Mouse (Mus musculus): ENCODE results near the gene Nadk2. TPM values are rescaled to one million over a fixed set of nuclear protein-coding genes. Genes with fewer than 3 reads are reported as not detected.

The Nadk2 gene
- polyA plus RNA-seq, 1 experiment from 2014 or later = 44.6 TPM

GRCm38 (mm10) chr15:9081294-9081693 lies 10.2 kb downstream of the Nadk2 start:
- DNase-seq (ENCODE audit: low spot score) (no peak), ATAC-seq (replicated peaks; ENCODE audit: low FRiP score, low TSS enrichment, low read depth) (no peak)
- Histone ChIP-seq H3K4me1 (replicated peaks; ENCODE audit: control insufficient read depth, insufficient read depth, low read length) (peaks cover 18% of the 10 kb centered on the region), H3K36me3 (ENCODE audit: control insufficient read depth, insufficient read depth, low read length) (peaks cover 7% of the 10 kb centered on the region; the same call in 1 of the 2 replicates), H3K9me3 (ENCODE audit: control insufficient read depth, low read length) (no peaks in the 10 kb centered on the region), H3K4me2 (ENCODE audit: low read length) (no peak overlapping the region), H3K27me3 (replicated peaks; ENCODE audit: control insufficient read depth, insufficient read depth, low read length) (no peaks in the 10 kb centered on the region), H3K27ac (ENCODE audit: low read depth) (no peak overlapping the region), H3K4me3 (ENCODE audit: low read depth, low read length) (no peak overlapping the region), H3K9ac (ENCODE audit: low read length) (no peak overlapping the region)
- WGBS = 68% methylated on average over 3 of the region's 3 CpGs

DNA sequence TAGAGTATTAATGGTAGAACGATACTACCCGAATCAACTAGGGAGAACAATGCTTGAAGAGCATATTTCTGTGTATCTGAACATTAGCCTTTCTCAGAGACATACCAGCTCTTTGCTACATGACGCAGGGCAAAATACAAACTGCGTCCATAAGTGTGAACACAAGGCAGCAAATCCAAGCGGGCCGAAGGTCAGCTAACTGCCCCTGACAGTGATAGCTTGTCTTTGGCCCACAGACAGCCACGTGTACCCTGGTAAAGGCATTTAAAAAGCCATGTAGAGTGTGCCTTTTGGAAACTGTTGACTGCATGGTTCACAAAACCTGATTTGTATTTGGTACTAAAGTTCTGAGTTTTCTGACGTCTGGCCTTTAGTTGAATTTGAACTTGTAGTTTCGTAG lies 11.7 kb downstream of the Nadk2 start:
- ATAC-seq (replicated peaks; ENCODE audit: low FRiP score, low TSS enrichment, low read depth) = no peak
- no peak for DNase-seq (ENCODE audit: low spot score)
- no peak overlapping the region for H3K27ac ChIP-seq (ENCODE audit: low read depth)

GRCm38 (mm10) chr15:9086813-9087212 lies 15.8 kb downstream of the Nadk2 start:
- WGBS = 74% methylated on average over 11 of the region's 11 CpGs
- Histone ChIP-seq H3K27me3 (replicated peaks; ENCODE audit: control insufficient read depth, insufficient read depth, low read length) (no peaks in the 10 kb centered on the region), H3K4me3 (ENCODE audit: low read depth, low read length) (no peak overlapping the region), H3K4me1 (replicated peaks; ENCODE audit: control insufficient read depth, insufficient read depth, low read length) (peaks cover 3% of the 10 kb centered on the region; the same call in 1 of the 2 replicates), H3K9me3 (ENCODE audit: control insufficient read depth, low read length) (no peaks in the 10 kb centered on the region), H3K9ac (ENCODE audit: low read length) (no peak overlapping the region), H3K36me3 (ENCODE audit: control insufficient read depth, insufficient read depth, low read length) (peaks cover 25% of the 10 kb centered on the region), H3K27ac (ENCODE audit: low read depth) (no peak overlapping the region), H3K4me2 (ENCODE audit: low read length) (no peak overlapping the region)
- no peak for DNase-seq (ENCODE audit: low spot score)
- ATAC-seq (replicated peaks; ENCODE audit: low FRiP score, low TSS enrichment, low read depth) = no peak

More for the DNA sequence above, 11.7 kb downstream of the Nadk2 start:
- H3K4me1 ChIP-seq (replicated peaks; ENCODE audit: control insufficient read depth, insufficient read depth, low read length) = peaks cover 16% of the 10 kb centered on the region
- H3K27me3 ChIP-seq (replicated peaks; ENCODE audit: control insufficient read depth, insufficient read depth, low read length) = no peaks in the 10 kb centered on the region
- H3K9me3 ChIP-seq (ENCODE audit: control insufficient read depth, low read length) = no peaks in the 10 kb centered on the region
- 78% methylated on average over 9 of the region's 9 CpGs for WGBS
- H3K4me3 ChIP-seq (ENCODE audit: low read depth, low read length) = no peak overlapping the region
- no peak overlapping the region for H3K9ac ChIP-seq (ENCODE audit: low read length)
- H3K4me2 ChIP-seq (ENCODE audit: low read length) = no peak overlapping the region
- peaks cover 11% of the 10 kb centered on the region for H3K36me3 ChIP-seq (ENCODE audit: control insufficient read depth, insufficient read depth, low read length)

- Histone ChIP-seq H3K9me3 (ENCODE audit: control insufficient read depth, low read length) (no peaks in the 10 kb centered on the region), H3K36me3 (ENCODE audit: control insufficient read depth, insufficient read depth, low read length) (peaks cover 27% of the 10 kb centered on the region), H3K4me1 (replicated peaks; ENCODE audit: control insufficient read depth, insufficient read depth, low read length) (peaks cover 3% of the 10 kb centered on the region; the same call in 1 of the 2 replicates), H3K27ac (ENCODE audit: low read depth) (no peak overlapping the region), H3K4me3 (ENCODE audit: low read depth, low read length) (no peak overlapping the region), H3K4me2 (ENCODE audit: low read length) (no peak overlapping the region), H3K27me3 (replicated peaks; ENCODE audit: control insufficient read depth, insufficient read depth, low read length) (no peaks in the 10 kb centered on the region), H3K9ac (ENCODE audit: low read length) (no peak overlapping the region)
- WGBS = 84% methylated on average over 5 of the region's 5 CpGs
- DNase-seq (ENCODE audit: low spot score) (no peak), ATAC-seq (replicated peaks; ENCODE audit: low FRiP score, low TSS enrichment, low read depth) (no peak)
Observed at GRCm38 (mm10) chr15:9087421-9087820, 16.4 kb downstream of the Nadk2 start.

DNA sequence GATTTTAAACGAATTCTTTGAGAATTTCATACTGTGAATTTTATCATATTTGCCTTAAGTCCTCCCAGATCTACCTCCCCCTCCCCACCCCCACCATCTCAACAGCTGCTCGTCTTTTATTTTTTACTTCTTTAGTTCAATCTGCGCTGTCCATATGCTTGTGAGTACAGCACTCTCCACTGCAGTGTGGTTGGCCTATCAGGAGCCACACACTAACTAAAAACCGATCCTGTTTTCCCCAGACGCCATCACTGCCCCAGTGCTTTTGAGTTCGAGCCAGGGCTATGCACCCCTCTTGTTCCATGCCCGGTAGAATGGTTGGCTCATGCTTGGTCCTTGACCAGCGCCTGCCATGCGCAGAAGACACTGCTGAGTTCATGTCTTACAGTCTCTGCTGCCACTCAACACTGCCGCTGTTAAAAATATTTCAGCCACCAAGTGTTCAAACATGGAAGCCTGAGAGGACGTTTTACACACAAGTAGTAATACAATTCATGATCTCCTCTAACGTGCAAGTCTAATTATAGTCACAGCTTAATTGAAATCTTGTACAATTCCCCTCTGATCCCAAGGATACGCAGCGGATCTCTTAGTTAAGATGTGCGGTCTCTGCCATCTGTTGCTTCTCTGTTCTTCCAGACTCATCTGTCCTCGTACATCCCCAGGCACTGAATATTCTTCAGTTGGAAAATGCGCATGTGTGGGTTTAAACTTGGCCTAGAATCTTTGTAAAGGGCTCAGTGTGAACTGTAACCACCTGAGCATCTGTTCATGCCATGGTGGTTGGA lies 17.0 kb downstream of the Nadk2 start:
- Histone ChIP-seq H3K27me3 (replicated peaks; ENCODE audit: control insufficient read depth, insufficient read depth, low read length) (no peaks in the 10 kb centered on the region), H3K9me3 (ENCODE audit: control insufficient read depth, low read length) (no peaks in the 10 kb centered on the region), H3K4me2 (ENCODE audit: low read length) (no peak overlapping the region), H3K4me1 (replicated peaks; ENCODE audit: control insufficient read depth, insufficient read depth, low read length) (peaks cover 3% of the 10 kb centered on the region; the same call in 1 of the 2 replicates), H3K9ac (ENCODE audit: low read length) (no peak overlapping the region), H3K36me3 (ENCODE audit: control insufficient read depth, insufficient read depth, low read length) (peaks cover 34% of the 10 kb centered on the region), H3K27ac (ENCODE audit: low read depth) (peak overlapping the region; percentile 40; the same call in 1 of the 2 replicates), H3K4me3 (ENCODE audit: low read depth, low read length) (no peak overlapping the region)
- 88% methylated on average over 17 of the region's 17 CpGs for WGBS
- DNase-seq (ENCODE audit: low spot score) = no peak
- ATAC-seq (replicated peaks; ENCODE audit: low FRiP score, low TSS enrichment, low read depth) = no peak

DNA sequence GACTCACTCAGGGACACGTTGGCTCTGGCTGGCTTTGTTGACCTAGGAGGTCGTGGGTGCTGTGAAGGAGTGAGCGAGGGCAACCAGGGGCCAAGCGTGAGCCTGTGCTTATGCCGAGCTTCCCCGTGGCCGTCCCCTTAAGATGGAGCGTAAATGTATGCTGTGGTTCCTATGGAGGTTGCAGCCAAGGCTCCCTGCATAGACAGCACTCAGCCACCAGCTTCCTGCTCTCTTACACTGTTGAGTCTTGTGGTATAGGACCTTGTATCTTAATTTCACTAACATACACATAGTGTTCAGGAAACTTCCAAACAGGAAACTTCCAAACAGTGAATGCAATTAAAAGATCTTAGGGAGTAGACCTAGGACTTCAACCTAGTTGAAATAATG lies 17.6 kb downstream of the Nadk2 start:
- no peak overlapping the region for H3K4me3 ChIP-seq (ENCODE audit: low read depth, low read length)
- no peaks in the 10 kb centered on the region for H3K27me3 ChIP-seq (replicated peaks; ENCODE audit: control insufficient read depth, insufficient read depth, low read length)
- H3K9me3 ChIP-seq (ENCODE audit: control insufficient read depth, low read length) = no peaks in the 10 kb centered on the region
- H3K27ac ChIP-seq (ENCODE audit: low read depth) = peak overlapping the region; percentile 40; the same call in 1 of the 2 replicates
- no peak overlapping the region for H3K4me2 ChIP-seq (ENCODE audit: low read length)
- peaks cover 3% of the 10 kb centered on the region; the same call in 1 of the 2 replicates for H3K4me1 ChIP-seq (replicated peaks; ENCODE audit: control insufficient read depth, insufficient read depth, low read length)
- no peak for DNase-seq (ENCODE audit: low spot score)
- no peak overlapping the region for H3K9ac ChIP-seq (ENCODE audit: low read length)
- peaks cover 39% of the 10 kb centered on the region for H3K36me3 ChIP-seq (ENCODE audit: control insufficient read depth, insufficient read depth, low read length)
- whole genome bisulfite sequencing = 59% methylated on average over 8 of the region's 8 CpGs
- ATAC-seq (replicated peaks; ENCODE audit: low FRiP score, low TSS enrichment, low read depth) = peak; percentile 67

DNA sequence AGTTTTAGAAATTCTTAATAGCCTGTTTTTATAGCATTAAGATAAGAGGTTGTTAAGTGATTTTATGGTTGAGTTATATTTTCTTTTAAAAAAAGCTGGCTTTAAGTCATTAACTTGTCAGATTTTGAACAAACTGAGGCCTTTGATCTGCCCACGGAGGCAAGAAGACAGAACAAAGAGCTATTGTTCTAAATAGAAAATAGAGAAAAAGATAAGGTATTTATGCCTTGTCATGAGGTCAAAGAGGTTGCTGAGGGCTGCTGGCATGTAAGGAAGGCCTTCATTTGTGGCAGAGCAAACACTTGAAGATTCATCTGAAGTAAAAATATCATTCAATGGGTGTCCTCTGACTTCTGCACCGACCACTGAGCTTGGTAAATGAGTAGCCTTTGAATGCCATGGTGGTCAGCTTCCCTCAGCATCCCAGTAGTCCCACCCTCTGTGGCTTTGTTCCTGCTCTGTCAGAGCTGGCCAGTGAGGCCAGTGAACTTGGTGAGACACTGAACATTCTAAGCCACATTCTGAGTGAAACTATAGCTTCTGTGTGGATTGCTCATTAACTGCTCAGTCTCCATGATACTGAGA lies 18.2 kb downstream of the Nadk2 start:
- H3K27ac ChIP-seq (ENCODE audit: low read depth) = peak overlapping the region; percentile 57
- H3K36me3 ChIP-seq (ENCODE audit: control insufficient read depth, insufficient read depth, low read length) = peaks cover 41% of the 10 kb centered on the region
- H3K4me3 ChIP-seq (ENCODE audit: low read depth, low read length) = no peak overlapping the region
- peak; percentile 70 for ATAC-seq (replicated peaks; ENCODE audit: low FRiP score, low TSS enrichment, low read depth)
- peaks cover 7% of the 10 kb centered on the region for H3K4me1 ChIP-seq (replicated peaks; ENCODE audit: control insufficient read depth, insufficient read depth, low read length)
- no peak overlapping the region for H3K4me2 ChIP-seq (ENCODE audit: low read length)
- H3K9ac ChIP-seq (ENCODE audit: low read length) = no peak overlapping the region
- 55% methylated on average over 2 of the region's 2 CpGs for WGBS
- no peak for DNase-seq (ENCODE audit: low spot score)
- no peaks in the 10 kb centered on the region for H3K27me3 ChIP-seq (replicated peaks; ENCODE audit: control insufficient read depth, insufficient read depth, low read length)
- H3K9me3 ChIP-seq (ENCODE audit: control insufficient read depth, low read length) = no peaks in the 10 kb centered on the region

DNA sequence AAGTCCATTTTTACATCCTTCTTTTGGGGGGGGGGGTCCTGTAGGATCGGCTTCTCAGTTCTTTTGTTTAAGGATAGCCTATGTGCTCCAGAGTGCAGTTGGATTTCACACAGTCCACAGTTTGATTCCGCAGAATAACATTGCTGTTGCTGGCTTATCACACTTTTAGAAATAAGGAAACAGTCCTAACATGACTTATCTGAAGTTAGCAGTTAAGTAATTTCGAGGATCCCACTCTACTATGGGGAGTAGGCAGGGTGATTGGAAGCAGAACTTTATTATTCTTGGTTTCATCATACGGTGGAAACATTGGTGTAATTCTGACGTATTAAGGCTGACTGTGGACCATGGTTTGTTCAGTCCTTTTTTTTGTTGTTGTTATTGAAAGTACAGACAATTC lies 19.6 kb downstream of the Nadk2 start:
- WGBS = 87% methylated on average over 5 of the region's 5 CpGs
- Histone ChIP-seq H3K27ac (ENCODE audit: low read depth) (no peak overlapping the region), H3K36me3 (ENCODE audit: control insufficient read depth, insufficient read depth, low read length) (peaks cover 40% of the 10 kb centered on the region), H3K27me3 (replicated peaks; ENCODE audit: control insufficient read depth, insufficient read depth, low read length) (no peaks in the 10 kb centered on the region), H3K9ac (ENCODE audit: low read length) (no peak overlapping the region), H3K9me3 (ENCODE audit: control insufficient read depth, low read length) (no peaks in the 10 kb centered on the region), H3K4me1 (replicated peaks; ENCODE audit: control insufficient read depth, insufficient read depth, low read length) (peaks cover 13% of the 10 kb centered on the region), H3K4me3 (ENCODE audit: low read depth, low read length) (no peak overlapping the region), H3K4me2 (ENCODE audit: low read length) (no peak overlapping the region)
- DNase-seq (ENCODE audit: low spot score) (peak; percentile 10), ATAC-seq (replicated peaks; ENCODE audit: low FRiP score, low TSS enrichment, low read depth) (no peak)

Data from intestine, embryonic 14.5 days (tissue).